Mouse (Mus musculus): Measurements from ENCODE around the gene Tbc1d22b. TPM values are rescaled to one million over a fixed set of nuclear protein-coding genes. Genes with fewer than 3 reads are reported as not detected.

The Tbc1d22b gene
- total RNA-seq, 2 experiments from 2014 or later, result 14.5 to 15.1 TPM

GRCm38 (mm10) chr17:29531757-29532384, 17.7 kb upstream of the Tbc1d22b start:
- intact Hi-C loops (cut with DNase I), result no loop called here
- DNase-seq, result no peak

GRCm38 (mm10) chr17:29533866-29534265, 15.7 kb upstream of the Tbc1d22b start:
- DNase-seq, result no peak
- intact Hi-C loops (cut with DNase I), result no loop called here

- intact Hi-C loops (cut with DNase I), result no loop called here
- no peak for DNase-seq
Observed at GRCm38 (mm10) chr17:29540426-29540825, 9.2 kb upstream of the Tbc1d22b start.

GRCm38 (mm10) chr17:29541419-29541818, 8.2 kb upstream of the Tbc1d22b start:
- DNase-seq, result peak; percentile 79 to 85
- intact Hi-C loops (cut with DNase I), result no loop called here

GRCm38 (mm10) chr17:29542831-29543690, 6.5 kb upstream of the Tbc1d22b start:
- no peak for DNase-seq
- intact Hi-C loops (cut with DNase I), result no loop called here

- DNase-seq, result no peak
- intact Hi-C loops (cut with DNase I), result no loop called here
Observed at GRCm38 (mm10) chr17:29544064-29544463, 5.5 kb upstream of the Tbc1d22b start.

GRCm38 (mm10) chr17:29545241-29545640, 4.3 kb upstream of the Tbc1d22b start:
- intact Hi-C loops (cut with DNase I), result no loop called here
- DNase-seq, result no peak

- intact Hi-C loops (cut with DNase I), result no loop called here
Observed at GRCm38 (mm10) chr17:29548494-29548893, 1.1 kb upstream of the Tbc1d22b start.

GRCm38 (mm10) chr17:29548994-29549393, 591 bp upstream of the Tbc1d22b start:
- DNase-seq, result no peak
- intact Hi-C loops (cut with DNase I), result no loop called here

More at GRCm38 (mm10) chr17:29548494-29548893, 1.1 kb upstream of the Tbc1d22b start:
- no peak for DNase-seq

- intact Hi-C loops (cut with DNase I), result no loop called here
- no peak for DNase-seq
Observed at GRCm38 (mm10) chr17:29551019-29551418, 1.4 kb downstream of the Tbc1d22b start.

GRCm38 (mm10) chr17:29552162-29552732, 2.7 kb downstream of the Tbc1d22b start, which contains the start of gene Tmem217:
TSS of gene Tmem217 (minus strand) at chr17:29552385.
- DNase-seq, result no peak
- intact Hi-C loops (cut with DNase I), result no loop called here

- intact Hi-C loops (cut with DNase I), result no loop called here
Observed at GRCm38 (mm10) chr17:29554176-29554575, 4.6 kb downstream of the Tbc1d22b start.

GRCm38 (mm10) chr17:29556456-29556855, 6.9 kb downstream of the Tbc1d22b start:
- no peak for DNase-seq
- intact Hi-C loops (cut with DNase I), result no loop called here

More at GRCm38 (mm10) chr17:29554176-29554575, 4.6 kb downstream of the Tbc1d22b start:
- DNase-seq, result no peak

GRCm38 (mm10) chr17:29556893-29557292, 7.3 kb downstream of the Tbc1d22b start:
- no peak for DNase-seq
- intact Hi-C loops (cut with DNase I), result no loop called here

- intact Hi-C loops (cut with DNase I), result no loop called here
- no peak for DNase-seq
Observed at GRCm38 (mm10) chr17:29558476-29558875, 8.9 kb downstream of the Tbc1d22b start.

GRCm38 (mm10) chr17:29565521-29565920, 15.9 kb downstream of the Tbc1d22b start:
- no peak for DNase-seq
- intact Hi-C loops (cut with DNase I), result no loop called here

- no peak for DNase-seq
- intact Hi-C loops (cut with DNase I), result no loop called here
Observed at GRCm38 (mm10) chr17:29568435-29568834, 18.9 kb downstream of the Tbc1d22b start.

- no peak for DNase-seq
- intact Hi-C loops (cut with DNase I), result no loop called here
Observed at GRCm38 (mm10) chr17:29569831-29570230, 20.2 kb downstream of the Tbc1d22b start.

GRCm38 (mm10) chr17:29579579-29580126, 30.1 kb downstream of the Tbc1d22b start:
- intact Hi-C loops (cut with DNase I), result no loop called here
- no peak for DNase-seq

- no peak for DNase-seq
- intact Hi-C loops (cut with DNase I), result no loop called here
Observed at GRCm38 (mm10) chr17:29583569-29583968, 34.0 kb downstream of the Tbc1d22b start.

GRCm38 (mm10) chr17:29584306-29584705, 34.7 kb downstream of the Tbc1d22b start:
- intact Hi-C loops (cut with DNase I), result no loop called here
- no peak for DNase-seq
